Mouse (Mus musculus) cortical plate, adult 2 months (tissue): ENCODE measurements around the gene Cdc6. TPM values are rescaled to one million over a fixed set of nuclear protein-coding genes. Genes with fewer than 3 reads are reported as not detected.

Experiments
- H3K27ac ChIP-seq: fragments of 200-500 bp; 2 replicates; pipeline ENCODE4 v1.5.1; 2012; ENCODE audit warnings: low read length, control low read depth, inconsistent platforms; ENCODE audit not compliant: insufficient read depth
- H3K4me1 ChIP-seq: fragments of 200-500 bp; 2 replicates; pipeline ENCODE4 v1.6.1; 2011; ENCODE audit warnings: low read length; ENCODE audit not compliant: control insufficient read depth, insufficient read depth
- H3K4me3 ChIP-seq: fragments of 200-500 bp; 2 replicates; pipeline ENCODE4 v1.5.1; 2011; ENCODE audit warnings: mild to moderate bottlenecking, low read length, control low read depth; ENCODE audit not compliant: insufficient read depth
- CTCF ChIP-seq: fragments of 200-500 bp; IDR thresholded peaks from 2 replicates; pipeline ENCODE4 v1.5.1; 2011; ENCODE audit warnings: mild to moderate bottlenecking, control low read depth, low read length; ENCODE audit not compliant: insufficient read depth; ENCODE audit errors: extremely low read depth
- POLR2A ChIP-seq: fragments of 200-500 bp; IDR thresholded peaks from 2 replicates; pipeline ENCODE4 v1.6.1; 2011; ENCODE audit warnings: mild to moderate bottlenecking, low read length, control low read depth; ENCODE audit not compliant: insufficient read depth; ENCODE audit errors: extremely low read depth
- polyA plus RNA-seq: library from polyadenylated mRNA; depleted of rRNA; stranded (reverse); fragments of >200 nt; gene quantifications from 2 replicates; pipeline ENCODE4 v1.2.3, GENCODE M21; 2012

Gene Cdc6
- polyA plus RNA-seq, 1 experiment: 0.56 TPM

GRCm38 (mm10) chr11:98956340-98956739 is 48.7 kb downstream of the Cdc6 start:
- Histone ChIP-seq H3K4me1 (peaks cover 5% of the 10 kb centered on the region), H3K27ac (no peak overlapping the region), H3K4me3 (no peak overlapping the region)
- TF ChIP-seq POLR2A: no peak
- no peak for TF ChIP-seq CTCF

- Histone ChIP-seq H3K4me3 (peak overlapping the region; percentile 30), H3K27ac (no peak overlapping the region), H3K4me1 (peaks cover 8% of the 10 kb centered on the region)
- TF ChIP-seq CTCF (no peak), POLR2A (peak; percentile 79)
Measured at GRCm38 (mm10) chr11:98959437-98960312, 52.1 kb downstream of the Cdc6 start.

- H3K27ac ChIP-seq: no peak overlapping the region
Measured at GRCm38 (mm10) chr11:98960313-98960906, 52.8 kb downstream of the Cdc6 start.

GRCm38 (mm10) chr11:98961051-98961592 is 53.5 kb downstream of the Cdc6 start:
- no peak overlapping the region for H3K27ac ChIP-seq
- H3K4me3 ChIP-seq: peak overlapping the region; percentile 30
- TF ChIP-seq POLR2A (no peak), CTCF (no peak)
- H3K4me1 ChIP-seq: peaks cover 12% of the 10 kb centered on the region

More at GRCm38 (mm10) chr11:98960313-98960906, 52.8 kb downstream of the Cdc6 start:
- Histone ChIP-seq H3K4me1 (peaks cover 8% of the 10 kb centered on the region), H3K4me3 (peak overlapping the region; percentile 30)
- no peak for TF ChIP-seq CTCF
- no peak for TF ChIP-seq POLR2A

GRCm38 (mm10) chr11:98961766-98962165 is 54.2 kb downstream of the Cdc6 start:
- Histone ChIP-seq H3K27ac (no peak overlapping the region), H3K4me1 (peaks cover 13% of the 10 kb centered on the region), H3K4me3 (peak overlapping the region; percentile 30; the same call in 1 of the 2 replicates)
- TF ChIP-seq CTCF: no peak
- no peak for TF ChIP-seq POLR2A

- Histone ChIP-seq H3K27ac (no peak overlapping the region), H3K4me1 (peaks cover 16% of the 10 kb centered on the region), H3K4me3 (peak overlapping the region; percentile 30)
- TF ChIP-seq CTCF: no peak
- no peak for TF ChIP-seq POLR2A
Measured at GRCm38 (mm10) chr11:98962421-98963095, 55.0 kb downstream of the Cdc6 start.

- no peak overlapping the region for H3K27ac ChIP-seq
- TF ChIP-seq POLR2A (no peak), CTCF (no peak)
- peaks cover 16% of the 10 kb centered on the region for H3K4me1 ChIP-seq
- peak overlapping the region; percentile 30 for H3K4me3 ChIP-seq
Measured at GRCm38 (mm10) chr11:98963191-98964021, 55.8 kb downstream of the Cdc6 start.

- no peak overlapping the region; the same call in 1 of the 2 replicates for H3K4me3 ChIP-seq
- peaks cover 18% of the 10 kb centered on the region for H3K4me1 ChIP-seq
Measured at GRCm38 (mm10) chr11:98964201-98964615, 56.6 kb downstream of the Cdc6 start.

More at GRCm38 (mm10) chr11:98964201-98964615, 56.6 kb downstream of the Cdc6 start:
- H3K27ac ChIP-seq: no peak overlapping the region
- TF ChIP-seq POLR2A: no peak
- TF ChIP-seq CTCF: no peak
